Mouse (Mus musculus) heart, postnatal 0 days (tissue): ENCODE measurements at regions not wholly inside any gene's neighbourhood (a gene's known extent, or its start where the extent isn't known, plus 50 kb on each side); places are given as distances from the start of the nearest gene placed in this dataset.

Source experiments
- ATAC-seq: fragments of 200-750 bp; cut with Nextera tagmentation; 2 replicates; pipeline ENCODE4 v1.8.0; 2017; ENCODE audit warnings: low read depth, moderate number of reproducible peaks, moderate library complexity; ENCODE audit not compliant: insufficient read depth
- DNase-seq: peaks from one replicate; pipeline ENCODE4 v3.0.0-alpha.2; 2016; ENCODE audit warnings: low spot score
- H3K27ac ChIP-seq: fragments of 300-500 bp; sonication (generic); 2 replicates; pipeline ENCODE4 v1.5.1; 2014; ENCODE audit warnings: low read depth, mild to moderate bottlenecking
- H3K27me3 ChIP-seq: fragments of 300-500 bp; sonication (generic); 2 replicates; pipeline ENCODE4 v1.6.1; 2014; ENCODE audit warnings: low read length, mixed read lengths; ENCODE audit not compliant: control insufficient read depth, insufficient read depth
- H3K36me3 ChIP-seq: fragments of 300-500 bp; sonication (generic); replicated peaks from 2 replicates; pipeline ENCODE4 v1.6.1; 2014; ENCODE audit warnings: low read length, mixed read lengths; ENCODE audit not compliant: control insufficient read depth, insufficient read depth
- H3K4me1 ChIP-seq: fragments of 300-500 bp; sonication (generic); 2 replicates; pipeline ENCODE4 v1.6.1; 2014; ENCODE audit warnings: antibody characterized with exemption; ENCODE audit not compliant: control insufficient read depth, insufficient read depth
- H3K4me2 ChIP-seq: fragments of 300-500 bp; sonication (generic); 2 replicates; pipeline ENCODE4 v1.6.1; 2014; ENCODE audit warnings: low read depth, mild to moderate bottlenecking, low read length, moderate library complexity
- H3K4me3 ChIP-seq: fragments of 300-500 bp; sonication (generic); 2 replicates; pipeline ENCODE4 v1.5.1; 2014; ENCODE audit warnings: low read depth, low read length
- H3K9ac ChIP-seq: fragments of 300-500 bp; sonication (generic); replicated peaks from 2 replicates; pipeline ENCODE4 v1.6.1; 2014; ENCODE audit warnings: low read depth, low read length, mixed read lengths
- H3K9me3 ChIP-seq: fragments of 300-500 bp; sonication (generic); replicated peaks from 2 replicates; pipeline ENCODE4 v1.6.1; 2016; ENCODE audit warnings: low read length; ENCODE audit not compliant: control insufficient read depth
- CTCF ChIP-seq: IDR thresholded peaks from 2 replicates; pipeline ENCODE4 v1.5.1; 2016; ENCODE audit warnings: antibody characterized with exemption, control low read depth, low read depth
- EP300 ChIP-seq: IDR thresholded peaks from 2 replicates; pipeline ENCODE4 v1.6.1; 2016; ENCODE audit warnings: antibody characterized with exemption, low read depth
- WGBS: fragments of 180-500 bp; shearing (Covaris S2); extraction: QIAGEN DNeasy Blood & Tissue Kit; methylation state at CpG from one replicate; pipeline ENCODE4 v1.1.7; 2014; 5-methylcytosine and 5-hydroxymethylcytosine counted together

- DNase-seq: no peak
- WGBS: 81% methylated on average over 5 of the region's 5 CpGs
- TF ChIP-seq EP300: no peak
- TF ChIP-seq CTCF: no peak
- no peaks in the 10 kb centered on the region for H3K36me3 ChIP-seq
- H3K9ac ChIP-seq: no peak overlapping the region
- H3K27ac ChIP-seq: no peak overlapping the region
- H3K4me1 ChIP-seq: no peaks in the 10 kb centered on the region
- H3K27me3 ChIP-seq: no peaks in the 10 kb centered on the region
- H3K4me2 ChIP-seq: no peak overlapping the region
- ATAC-seq: no peak
- no peak overlapping the region for H3K4me3 ChIP-seq
- peaks cover 13% of the 10 kb centered on the region for H3K9me3 ChIP-seq
Observed at GRCm38 (mm10) chr9:116489273-116489672, 314.1 kb upstream of the Tgfbr2 start.

GRCm38 (mm10) chr9:116477309-116477708, 302.1 kb upstream of the Tgfbr2 start:
- H3K4me1 ChIP-seq: no peaks in the 10 kb centered on the region
- WGBS: 73% methylated on average over 3 of the region's 3 CpGs
- TF ChIP-seq EP300 (no peak), CTCF (no peak)
- no peaks in the 10 kb centered on the region for H3K27me3 ChIP-seq
- H3K9me3 ChIP-seq: peaks cover 5% of the 10 kb centered on the region; the same call in 1 of the 2 replicates
- H3K4me2 ChIP-seq: no peak overlapping the region
- no peak overlapping the region for H3K4me3 ChIP-seq
- H3K27ac ChIP-seq: no peak overlapping the region
- no peak for ATAC-seq
- H3K36me3 ChIP-seq: no peaks in the 10 kb centered on the region
- H3K9ac ChIP-seq: no peak overlapping the region
- no peak for DNase-seq

- no peak overlapping the region for H3K27ac ChIP-seq
- no peaks in the 10 kb centered on the region for H3K36me3 ChIP-seq
- no peaks in the 10 kb centered on the region for H3K27me3 ChIP-seq
- 76% methylated on average over 12 of the region's 12 CpGs for WGBS
- H3K4me2 ChIP-seq: no peak overlapping the region
- no peaks in the 10 kb centered on the region for H3K4me1 ChIP-seq
- no peak overlapping the region for H3K9ac ChIP-seq
- H3K9me3 ChIP-seq: peaks cover 5% of the 10 kb centered on the region; the same call in 1 of the 2 replicates
- ATAC-seq: no peak
- TF ChIP-seq CTCF (no peak), EP300 (no peak)
- DNase-seq: no peak
- no peak overlapping the region for H3K4me3 ChIP-seq
Observed at GRCm38 (mm10) chr9:116475206-116475955, 300.2 kb upstream of the Tgfbr2 start.

- Histone ChIP-seq H3K36me3 (no peaks in the 10 kb centered on the region), H3K9ac (no peak overlapping the region), H3K27me3 (no peaks in the 10 kb centered on the region), H3K9me3 (peaks cover 5% of the 10 kb centered on the region; the same call in 1 of the 2 replicates), H3K4me1 (no peaks in the 10 kb centered on the region), H3K4me3 (no peak overlapping the region), H3K4me2 (no peak overlapping the region), H3K27ac (no peak overlapping the region)
- DNase-seq: no peak
- 68% methylated on average over 4 of the region's 4 CpGs for WGBS
- no peak for TF ChIP-seq CTCF
- ATAC-seq: no peak
Observed at GRCm38 (mm10) chr9:116472855-116473254, 297.7 kb upstream of the Tgfbr2 start.

GRCm38 (mm10) chr9:116468569-116469250, 293.6 kb upstream of the Tgfbr2 start:
- Histone ChIP-seq H3K4me2 (0 out of 2 replicates have a peak overlapping the region, but pooled peaks have one; percentile 7), H3K4me1 (no peaks in the 10 kb centered on the region), H3K36me3 (no peaks in the 10 kb centered on the region), H3K27ac (no peak overlapping the region), H3K9me3 (peaks cover 5% of the 10 kb centered on the region; the same call in 1 of the 2 replicates), H3K4me3 (no peak overlapping the region), H3K9ac (no peak overlapping the region), H3K27me3 (no peaks in the 10 kb centered on the region)
- TF ChIP-seq EP300 (peak; percentile 66), CTCF (no peak)
- ATAC-seq (peak; percentile 30; the same call in 1 of the 2 replicates), DNase-seq (no peak)
- 45% methylated on average over 10 of the region's 10 CpGs for WGBS
